Mouse (Mus musculus): ENCODE measurements around the gene Parp1. TPM values are rescaled to one million over a fixed set of nuclear protein-coding genes. Genes with fewer than 3 reads are reported as not detected.

Gene Parp1
- polyA plus RNA-seq, 1 experiment from 2014 or later, result 69.8 TPM

DNA sequence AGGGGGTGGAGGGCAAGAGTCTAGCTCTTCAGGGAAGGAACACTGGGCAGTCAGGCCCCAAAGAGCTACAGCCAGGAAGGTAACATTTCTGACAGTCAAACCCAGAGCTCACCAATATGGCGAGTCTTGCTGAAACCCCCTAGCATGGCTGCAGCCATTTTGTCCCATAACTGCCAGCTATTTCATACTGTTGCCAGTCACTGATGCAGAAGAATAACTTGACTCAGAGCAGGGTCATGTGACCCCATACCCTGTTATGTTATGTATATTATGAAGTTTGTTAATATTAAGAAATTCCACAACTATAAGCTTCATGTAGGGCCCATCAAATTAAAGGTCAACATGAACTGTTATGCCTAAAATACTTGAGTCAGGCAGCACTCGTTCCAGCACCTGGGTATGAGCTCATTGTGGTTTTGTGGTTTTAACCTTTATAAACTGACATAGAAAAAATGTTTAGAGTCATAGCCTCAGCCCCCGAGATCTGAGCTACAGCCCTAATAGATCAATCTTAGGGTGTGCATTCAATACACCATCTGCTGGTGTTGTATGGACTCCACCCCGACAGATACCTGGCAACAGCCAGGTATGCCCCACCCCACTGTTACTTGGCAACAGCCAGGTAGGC lies 22.7 kb upstream of the Parp1 start:
- 79% methylated on average over 4 of the region's 4 CpGs for WGBS
- no peak overlapping the region for H3K4me3 ChIP-seq (replicated peaks; ENCODE audit: low read depth, low read length)
- H3K4me1 ChIP-seq (replicated peaks; ENCODE audit: insufficient read depth, low read length), result peaks cover 8% of the 10 kb centered on the region
- ATAC-seq (replicated peaks; ENCODE audit: low FRiP score, low read depth) (no peak), DNase-seq (ENCODE audit: low spot score) (no peak)
- H3K27me3 ChIP-seq (ENCODE audit: insufficient read depth, low read length), result no peaks in the 10 kb centered on the region
- H3K27ac ChIP-seq, result no peak overlapping the region
- no peak overlapping the region for H3K9ac ChIP-seq (ENCODE audit: low read depth, low read length)
- TF ChIP-seq CTCF (IDR thresholded peaks at IDR 0.05; ENCODE audit: low read depth), result no peak
- H3K36me3 ChIP-seq (ENCODE audit: insufficient read depth, low read length), result no peaks in the 10 kb centered on the region
- no peak overlapping the region for H3K4me2 ChIP-seq (ENCODE audit: low read length)
- H3K9me3 ChIP-seq (replicated peaks; ENCODE audit: low read length), result no peaks in the 10 kb centered on the region

- DNase-seq (ENCODE audit: low spot score) (peak; percentile 38), ATAC-seq (replicated peaks; ENCODE audit: low FRiP score, low read depth) (peak; percentile 44; the same call in 1 of the 2 replicates)
- 48% methylated on average over 13 of the region's 13 CpGs for WGBS
These were observed 21.6 kb upstream of the Parp1 start for GRCm38 (mm10) chr1:180546798-180547750.

GRCm38 (mm10) chr1:180547751-180548669 lies 20.7 kb upstream of the Parp1 start:
- Histone ChIP-seq H3K4me1 (replicated peaks; ENCODE audit: insufficient read depth, low read length) (peaks cover 8% of the 10 kb centered on the region), H3K36me3 (ENCODE audit: insufficient read depth, low read length) (no peaks in the 10 kb centered on the region), H3K4me3 (replicated peaks; ENCODE audit: low read depth, low read length) (no peak overlapping the region), H3K9ac (ENCODE audit: low read depth, low read length) (peak overlapping the region; percentile 14), H3K27ac (no peak overlapping the region), H3K9me3 (replicated peaks; ENCODE audit: low read length) (no peaks in the 10 kb centered on the region), H3K27me3 (ENCODE audit: insufficient read depth, low read length) (no peaks in the 10 kb centered on the region), H3K4me2 (ENCODE audit: low read length) (peak overlapping the region; percentile 50)
- TF ChIP-seq CTCF (IDR thresholded peaks at IDR 0.05; ENCODE audit: low read depth), result no peak
- DNase-seq (ENCODE audit: low spot score), result peak; percentile 78
- ATAC-seq (replicated peaks; ENCODE audit: low FRiP score, low read depth), result peak; percentile 84
- 3% methylated on average over 16 of the region's 16 CpGs for WGBS

More at GRCm38 (mm10) chr1:180546798-180547750, 21.6 kb upstream of the Parp1 start:
- Histone ChIP-seq H3K4me2 (ENCODE audit: low read length) (peak overlapping the region; percentile 50), H3K27ac (no peak overlapping the region), H3K27me3 (ENCODE audit: insufficient read depth, low read length) (no peaks in the 10 kb centered on the region), H3K9ac (ENCODE audit: low read depth, low read length) (peak overlapping the region; percentile 14), H3K4me1 (replicated peaks; ENCODE audit: insufficient read depth, low read length) (peaks cover 8% of the 10 kb centered on the region), H3K9me3 (replicated peaks; ENCODE audit: low read length) (no peaks in the 10 kb centered on the region), H3K4me3 (replicated peaks; ENCODE audit: low read depth, low read length) (no peak overlapping the region), H3K36me3 (ENCODE audit: insufficient read depth, low read length) (no peaks in the 10 kb centered on the region)
- no peak for TF ChIP-seq CTCF (IDR thresholded peaks at IDR 0.05; ENCODE audit: low read depth)

- Histone ChIP-seq H3K9me3 (replicated peaks; ENCODE audit: low read length) (no peaks in the 10 kb centered on the region), H3K27ac (no peak overlapping the region), H3K4me2 (ENCODE audit: low read length) (no peak overlapping the region), H3K4me1 (replicated peaks; ENCODE audit: insufficient read depth, low read length) (peaks cover 8% of the 10 kb centered on the region), H3K9ac (ENCODE audit: low read depth, low read length) (no peak overlapping the region), H3K4me3 (replicated peaks; ENCODE audit: low read depth, low read length) (no peak overlapping the region), H3K36me3 (ENCODE audit: insufficient read depth, low read length) (no peaks in the 10 kb centered on the region), H3K27me3 (ENCODE audit: insufficient read depth, low read length) (no peaks in the 10 kb centered on the region)
- DNase-seq (ENCODE audit: low spot score) (no peak), ATAC-seq (replicated peaks; ENCODE audit: low FRiP score, low read depth) (no peak)
- TF ChIP-seq CTCF (IDR thresholded peaks at IDR 0.05; ENCODE audit: low read depth), result no peak
- 82% methylated on average over 7 of the region's 7 CpGs for WGBS
These were observed 19.0 kb upstream of the Parp1 start for GRCm38 (mm10) chr1:180549539-180550308.

- Histone ChIP-seq H3K4me2 (ENCODE audit: low read length) (no peak overlapping the region), H3K27me3 (ENCODE audit: insufficient read depth, low read length) (no peaks in the 10 kb centered on the region), H3K9ac (ENCODE audit: low read depth, low read length) (no peak overlapping the region), H3K27ac (no peak overlapping the region), H3K4me3 (replicated peaks; ENCODE audit: low read depth, low read length) (no peak overlapping the region), H3K9me3 (replicated peaks; ENCODE audit: low read length) (no peaks in the 10 kb centered on the region), H3K4me1 (replicated peaks; ENCODE audit: insufficient read depth, low read length) (peaks cover 8% of the 10 kb centered on the region), H3K36me3 (ENCODE audit: insufficient read depth, low read length) (no peaks in the 10 kb centered on the region)
- peak; percentile 84 for TF ChIP-seq CTCF (IDR thresholded peaks at IDR 0.05; ENCODE audit: low read depth)
- 7% methylated on average over 5 of the region's 5 CpGs for WGBS
- ATAC-seq (replicated peaks; ENCODE audit: low FRiP score, low read depth) (no peak; the same call in 1 of the 2 replicates), DNase-seq (ENCODE audit: low spot score) (peak; percentile 91)
These were observed 18.0 kb upstream of the Parp1 start for GRCm38 (mm10) chr1:180550770-180551169.
